Mouse (Mus musculus) neural tube, embryonic 12.5 days (tissue): ENCODE measurements around the gene Ptpn4. TPM values are rescaled to one million over a fixed set of nuclear protein-coding genes. Genes with fewer than 3 reads are reported as not detected.
A peak's percentile ranks its signal among the peaks of the same experiment; 100 is the strongest.

Experiments used
- ATAC-seq: fragments of 200-750 bp; cut with Nextera tagmentation; 2 replicates; pipeline ENCODE4 v1.8.0; 2017; ENCODE audit warnings: low read depth, mild to moderate bottlenecking, moderate TSS enrichment, moderate library complexity; ENCODE audit not compliant: low FRiP score
- H3K27ac ChIP-seq: fragments of 300-500 bp; sonication (generic); 2 replicates; pipeline ENCODE4 v1.5.1; 2016
- H3K27me3 ChIP-seq: fragments of 300-500 bp; sonication (generic); replicated peaks from 2 replicates; pipeline ENCODE4 v1.6.1; 2016; ENCODE audit warnings: mild to moderate bottlenecking
- H3K36me3 ChIP-seq: fragments of 300-500 bp; sonication (generic); 2 replicates; pipeline ENCODE4 v1.6.1; 2016; ENCODE audit warnings: mild to moderate bottlenecking
- H3K4me1 ChIP-seq: fragments of 300-500 bp; sonication (generic); 2 replicates; pipeline ENCODE4 v1.6.1; 2016
- H3K4me2 ChIP-seq: fragments of 300-500 bp; sonication (generic); replicated peaks from 2 replicates; pipeline ENCODE4 v1.6.1; 2016; ENCODE audit warnings: mild to moderate bottlenecking
- H3K4me3 ChIP-seq: fragments of 300-500 bp; sonication (generic); 2 replicates; pipeline ENCODE4 v1.5.1; 2016
- H3K9ac ChIP-seq: fragments of 300-500 bp; sonication (generic); 2 replicates; pipeline ENCODE4 v1.6.1; 2016; ENCODE audit warnings: mild to moderate bottlenecking
- H3K9me3 ChIP-seq: fragments of 300-500 bp; sonication (generic); 2 replicates; pipeline ENCODE4 v1.6.1; 2016; ENCODE audit warnings: mild to moderate bottlenecking
- WGBS: fragments of 180-500 bp; shearing (Covaris S2); methylation state at CpG from one replicate; pipeline ENCODE4 v1.1.7; 2016; 5-methylcytosine and 5-hydroxymethylcytosine counted together
- polyA plus RNA-seq: library from polyadenylated mRNA; unstranded; fragments of >200 nt; fragmentation: Nextera tagmentation; extraction: Ambion mirVana; gene quantifications from 2 replicates; pipeline ENCODE4 v1.2.1, GENCODE M21; 2016

Ptpn4 gene
- polyA plus RNA-seq, 1 experiment from 2014 or later: 14.4 TPM

GRCm38 (mm10) chr1:119849146-119849935 is 11.9 kb upstream of the Ptpn4 start:
- Histone ChIP-seq H3K36me3 (no peaks in the 10 kb centered on the region), H3K4me3 (no peak overlapping the region), H3K9ac (no peak overlapping the region), H3K27ac (no peak overlapping the region), H3K27me3 (no peaks in the 10 kb centered on the region), H3K4me2 (no peak overlapping the region), H3K4me1 (no peaks in the 10 kb centered on the region), H3K9me3 (no peaks in the 10 kb centered on the region)
- WGBS: 88% methylated on average over 12 of the region's 12 CpGs
- ATAC-seq: no peak

GRCm38 (mm10) chr1:119845321-119845720 is 7.9 kb upstream of the Ptpn4 start:
- no peak for ATAC-seq
- no peak overlapping the region for H3K4me3 ChIP-seq
- no peak overlapping the region for H3K4me2 ChIP-seq
- no peak overlapping the region for H3K27ac ChIP-seq
- 81% methylated on average over 4 of the region's 4 CpGs for WGBS
- no peak overlapping the region for H3K9ac ChIP-seq
- H3K4me1 ChIP-seq: no peaks in the 10 kb centered on the region
- H3K27me3 ChIP-seq: no peaks in the 10 kb centered on the region
- H3K9me3 ChIP-seq: no peaks in the 10 kb centered on the region
- no peaks in the 10 kb centered on the region for H3K36me3 ChIP-seq

GRCm38 (mm10) chr1:119843121-119843520 is 5.7 kb upstream of the Ptpn4 start:
- no peak overlapping the region for H3K4me2 ChIP-seq
- WGBS: 85% methylated on average over 3 of the region's 3 CpGs
- H3K4me1 ChIP-seq: no peaks in the 10 kb centered on the region
- no peaks in the 10 kb centered on the region for H3K9me3 ChIP-seq
- H3K27ac ChIP-seq: no peak overlapping the region
- no peak for ATAC-seq
- no peak overlapping the region for H3K9ac ChIP-seq
- no peak overlapping the region for H3K4me3 ChIP-seq
- no peaks in the 10 kb centered on the region for H3K36me3 ChIP-seq
- no peaks in the 10 kb centered on the region for H3K27me3 ChIP-seq

- Histone ChIP-seq H3K9ac (no peak overlapping the region), H3K4me2 (peak overlapping the region; percentile 71; the same call in 1 of the 2 replicates), H3K36me3 (no peaks in the 10 kb centered on the region), H3K4me1 (peaks cover 12% of the 10 kb centered on the region), H3K4me3 (no peak overlapping the region), H3K27ac (no peak overlapping the region), H3K27me3 (no peaks in the 10 kb centered on the region), H3K9me3 (no peaks in the 10 kb centered on the region)
- ATAC-seq: no peak
- WGBS: 42% methylated on average over 3 of the region's 3 CpGs
Measured at GRCm38 (mm10) chr1:119838241-119838640, 828 bp upstream of the Ptpn4 start.

- under 1% methylated on average over 31 of the region's 31 CpGs for WGBS
- H3K4me2 ChIP-seq: peak overlapping the region; percentile 71
- no peaks in the 10 kb centered on the region for H3K9me3 ChIP-seq
- H3K4me1 ChIP-seq: peaks cover 14% of the 10 kb centered on the region
- H3K27ac ChIP-seq: peak overlapping the region; percentile 89
- no peak for ATAC-seq
- peak overlapping the region; percentile 87 for H3K9ac ChIP-seq
- no peaks in the 10 kb centered on the region for H3K27me3 ChIP-seq
- no peaks in the 10 kb centered on the region for H3K36me3 ChIP-seq
- H3K4me3 ChIP-seq: peak overlapping the region; percentile 83
Measured at GRCm38 (mm10) chr1:119836479-119837015, 866 bp downstream of the Ptpn4 start.

- Histone ChIP-seq H3K36me3 (no peaks in the 10 kb centered on the region), H3K9me3 (no peaks in the 10 kb centered on the region), H3K9ac (peak overlapping the region; percentile 87), H3K4me3 (peak overlapping the region; percentile 83), H3K27ac (no peak overlapping the region), H3K27me3 (no peaks in the 10 kb centered on the region), H3K4me1 (peaks cover 14% of the 10 kb centered on the region), H3K4me2 (peak overlapping the region; percentile 71)
- 16% methylated on average over 9 of the region's 9 CpGs for WGBS
- ATAC-seq: no peak
Measured at GRCm38 (mm10) chr1:119835726-119836478, 1.5 kb downstream of the Ptpn4 start.

GRCm38 (mm10) chr1:119828160-119828559 is 9.3 kb downstream of the Ptpn4 start:
- H3K4me1 ChIP-seq: peaks cover 2% of the 10 kb centered on the region; the same call in 1 of the 2 replicates
- no peaks in the 10 kb centered on the region for H3K9me3 ChIP-seq
- no peaks in the 10 kb centered on the region for H3K36me3 ChIP-seq
- no peak overlapping the region for H3K27ac ChIP-seq
- ATAC-seq: no peak
- no peaks in the 10 kb centered on the region for H3K27me3 ChIP-seq
- H3K4me3 ChIP-seq: no peak overlapping the region
- no peak overlapping the region for H3K4me2 ChIP-seq
- 91% methylated on average over 1 of the region's 1 CpGs for WGBS
- no peak overlapping the region for H3K9ac ChIP-seq

- Histone ChIP-seq H3K4me3 (no peak overlapping the region), H3K4me2 (no peak overlapping the region), H3K36me3 (no peaks in the 10 kb centered on the region), H3K4me1 (no peaks in the 10 kb centered on the region), H3K27me3 (no peaks in the 10 kb centered on the region), H3K9me3 (no peaks in the 10 kb centered on the region), H3K27ac (no peak overlapping the region), H3K9ac (no peak overlapping the region)
- 82% methylated on average over 1 of the region's 1 CpGs for WGBS
- ATAC-seq: no peak
Measured at GRCm38 (mm10) chr1:119818704-119819103, 18.7 kb downstream of the Ptpn4 start.

- Histone ChIP-seq H3K27ac (no peak overlapping the region), H3K4me1 (no peaks in the 10 kb centered on the region), H3K4me3 (no peak overlapping the region), H3K36me3 (no peaks in the 10 kb centered on the region), H3K9me3 (no peaks in the 10 kb centered on the region), H3K4me2 (no peak overlapping the region), H3K27me3 (no peaks in the 10 kb centered on the region), H3K9ac (no peak overlapping the region)
- WGBS: 95% methylated on average over 1 of the region's 1 CpGs
- no peak for ATAC-seq
Measured at GRCm38 (mm10) chr1:119807707-119808106, 29.7 kb downstream of the Ptpn4 start.

GRCm38 (mm10) chr1:119805984-119806383 is 31.4 kb downstream of the Ptpn4 start:
- no peak overlapping the region for H3K27ac ChIP-seq
- no peak overlapping the region for H3K9ac ChIP-seq
- no peak for ATAC-seq
- H3K9me3 ChIP-seq: no peaks in the 10 kb centered on the region
- 96% methylated on average over 2 of the region's 2 CpGs for WGBS
- no peaks in the 10 kb centered on the region for H3K27me3 ChIP-seq
- H3K4me2 ChIP-seq: no peak overlapping the region
- H3K36me3 ChIP-seq: no peaks in the 10 kb centered on the region
- no peak overlapping the region for H3K4me3 ChIP-seq
- H3K4me1 ChIP-seq: no peaks in the 10 kb centered on the region

- H3K9me3 ChIP-seq: no peaks in the 10 kb centered on the region
- 12% methylated on average over 1 of the region's 1 CpGs for WGBS
- H3K4me3 ChIP-seq: no peak overlapping the region
- H3K27ac ChIP-seq: no peak overlapping the region
- H3K36me3 ChIP-seq: no peaks in the 10 kb centered on the region
- no peak for ATAC-seq
- H3K9ac ChIP-seq: no peak overlapping the region
- no peaks in the 10 kb centered on the region for H3K4me1 ChIP-seq
- no peaks in the 10 kb centered on the region for H3K27me3 ChIP-seq
- no peak overlapping the region for H3K4me2 ChIP-seq
Measured at GRCm38 (mm10) chr1:119804586-119804985, 32.8 kb downstream of the Ptpn4 start.

- Histone ChIP-seq H3K4me2 (no peak overlapping the region), H3K4me3 (no peak overlapping the region), H3K27me3 (no peaks in the 10 kb centered on the region), H3K36me3 (no peaks in the 10 kb centered on the region), H3K9me3 (no peaks in the 10 kb centered on the region), H3K4me1 (no peaks in the 10 kb centered on the region), H3K9ac (no peak overlapping the region), H3K27ac (no peak overlapping the region)
- ATAC-seq: no peak
Measured at GRCm38 (mm10) chr1:119795174-119795573, 42.2 kb downstream of the Ptpn4 start.
